Comparison of ENCODE assay signal across 14 mouse cellular contexts in genomic region chr14:27075084-27075483, GRCm38 (mm10). TPM values are rescaled to one million over a fixed set of nuclear protein-coding genes. Genes with fewer than 3 reads are reported as not detected.
A peak's percentile ranks its signal among the peaks of the same experiment; 100 is the strongest.
DNase-seq lines count a peak whose midpoint lies in the region; ATAC-seq and TF ChIP-seq lines count a peak whose summit lies in the region.
"Had no signal": no experiment of that assay in that cellular context is flagged by ENCODE, and none has a peak within 500 bp of the region (broad histone marks: within the 10 kb centered on the region; RNA-seq: fewer than 3 reads in every experiment).

No protein-coding gene starts in this region.

- H3K9ac ChIP-seq in hindbrain, embryonic 12.5 days = no peak overlapping the region
- no peak overlapping the region for H3K9ac ChIP-seq in embryonic facial prominence, embryonic 11.5 days (replicated peaks; ENCODE audit: low read length)
- H3K9ac ChIP-seq: liver, embryonic 13.5 days had no signal

- no peaks in the 10 kb centered on the region for H3K79me2 ChIP-seq in myocyte (ENCODE audit: control insufficient read depth, insufficient read depth)

- no peak overlapping the region for H3K4me2 ChIP-seq in hindbrain, embryonic 12.5 days (replicated peaks)
- H3K4me2 ChIP-seq in embryonic facial prominence, embryonic 11.5 days (ENCODE audit: low read depth, low read length) = no peak overlapping the region
- peak overlapping the region; percentile 41 for H3K4me2 ChIP-seq in myocyte (ENCODE audit: low read depth)
- H3K4me2 ChIP-seq: liver, embryonic 13.5 days had no signal

- TF ChIP-seq POLR2A in myocyte (IDR thresholded peaks at IDR 0.05; ENCODE audit: insufficient read length, low read depth) = no peak

- H3K27me3 ChIP-seq in hindbrain, embryonic 10.5 days (ENCODE audit: insufficient read depth, poor library complexity, severe bottlenecking) = peaks cover 29% of the 10 kb centered on the region
- H3K27me3 ChIP-seq in hindbrain, embryonic 12.5 days = no peaks in the 10 kb centered on the region; the same call in 1 of the 2 replicates
- no peaks in the 10 kb centered on the region for H3K27me3 ChIP-seq in embryonic facial prominence, embryonic 11.5 days (ENCODE audit: control insufficient read depth, insufficient read depth, low read length)
- no peaks in the 10 kb centered on the region for H3K27me3 ChIP-seq in myocyte (ENCODE audit: control insufficient read depth, insufficient read depth, insufficient read length)
- H3K27me3 ChIP-seq: liver, embryonic 13.5 days had no signal

- no peak overlapping the region for H3ac ChIP-seq in myocyte (ENCODE audit: control insufficient read depth, insufficient read length)

- WGBS in hindbrain, embryonic 10.5 days = 76% methylated on average over 6 of the region's 6 CpGs
- WGBS in hindbrain, embryonic 12.5 days = 77% methylated on average over 6 of the region's 6 CpGs
- WGBS in embryonic facial prominence, embryonic 11.5 days = 39% methylated on average over 6 of the region's 6 CpGs

- H3K4me1 ChIP-seq in hindbrain, embryonic 10.5 days (replicated peaks) = peaks cover 70% of the 10 kb centered on the region
- peaks cover 57% of the 10 kb centered on the region for H3K4me1 ChIP-seq in hindbrain, embryonic 12.5 days
- H3K4me1 ChIP-seq in embryonic facial prominence, embryonic 11.5 days (ENCODE audit: control insufficient read depth, insufficient read depth, low read length) = peaks cover 21% of the 10 kb centered on the region

- peaks cover 24% of the 10 kb centered on the region for H3K36me3 ChIP-seq in hindbrain, embryonic 10.5 days
- H3K36me3 ChIP-seq in hindbrain, embryonic 12.5 days = no peaks in the 10 kb centered on the region
- H3K36me3 ChIP-seq in embryonic facial prominence, embryonic 11.5 days (replicated peaks; ENCODE audit: control insufficient read depth, insufficient read depth, low read depth, low read length) = no peaks in the 10 kb centered on the region
- H3K36me3 ChIP-seq in myocyte (ENCODE audit: control insufficient read depth, insufficient read depth) = no peaks in the 10 kb centered on the region
- H3K36me3 ChIP-seq: liver, embryonic 13.5 days had no signal

- no peak overlapping the region for H3K4me3 ChIP-seq in hindbrain, embryonic 10.5 days
- no peak overlapping the region for H3K4me3 ChIP-seq in hindbrain, embryonic 12.5 days
- no peak overlapping the region for H3K4me3 ChIP-seq in embryonic facial prominence, embryonic 11.5 days (ENCODE audit: low read depth, low read length)
- no peak overlapping the region for H3K4me3 ChIP-seq in myocyte
- H3K4me3 ChIP-seq: heart, adult 2 months; liver, embryonic 13.5 days had no signal

- DNase-seq in hindbrain, embryonic 10.5 days (ENCODE audit: low spot score) = no peak
- peak; percentile 65 for DNase-seq in embryonic facial prominence, embryonic 11.5 days (ENCODE audit: low spot score)
- DNase-seq in forelimb bud, embryonic 11.5 days (ENCODE audit: low read depth, low spot score) = peak; percentile 53
- DNase-seq in kidney, adult 9 months = no peak
- DNase-seq in cerebellum, adult 11-12 months = no peak
- DNase-seq: cerebellum, adult 11 months; heart, adult 2 months; heart, postnatal 4 days; kidney, postnatal 14 days; liver, embryonic 13.5 days; thymus, postnatal 36 days had no signal

- no peak for ATAC-seq in hindbrain, embryonic 12.5 days (ENCODE audit: low FRiP score)
- ATAC-seq in embryonic facial prominence, embryonic 11.5 days (replicated peaks; ENCODE audit: insufficient number of reproducible peaks, low FRiP score, low TSS enrichment, low read depth) = no peak
- ATAC-seq: inflammation-experienced regulatory T-cells, adult 6 months had no signal

- H3K27ac ChIP-seq in hindbrain, embryonic 10.5 days = 0 out of 2 replicates have a peak overlapping the region, but pooled peaks have one; percentile 31
- H3K27ac ChIP-seq in hindbrain, embryonic 12.5 days = no peak overlapping the region
- peak overlapping the region; percentile 56; the same call in 1 of the 2 replicates for H3K27ac ChIP-seq in embryonic facial prominence, embryonic 11.5 days (replicated peaks; ENCODE audit: low read depth, low read length)
- H3K27ac ChIP-seq: heart, adult 2 months; liver, embryonic 13.5 days had no signal

- no peaks in the 10 kb centered on the region for H3K9me3 ChIP-seq in hindbrain, embryonic 10.5 days
- no peaks in the 10 kb centered on the region for H3K9me3 ChIP-seq in hindbrain, embryonic 12.5 days (replicated peaks)
- no peaks in the 10 kb centered on the region for H3K9me3 ChIP-seq in embryonic facial prominence, embryonic 11.5 days (replicated peaks; ENCODE audit: control insufficient read depth, low read length)
- H3K9me3 ChIP-seq: liver, embryonic 13.5 days had no signal

TF ChIP-seq in myocyte, 11 proteins besides CTCF, POLR2A, EP300 and RAD21:
- TF ChIP-seq USF1 (IDR thresholded peaks at IDR 0.05; ENCODE audit: low read depth) (no peak), TCF3 (IDR thresholded peaks at IDR 0.05; ENCODE audit: insufficient read length, low read depth) (no peak), TCF12 (IDR thresholded peaks at IDR 0.05; ENCODE audit: insufficient read depth, poor library complexity, severe bottlenecking) (no peak), MYOG (IDR thresholded peaks at IDR 0.05; ENCODE audit: control insufficient read depth in 1 of 3, insufficient read depth in 1 of 3, insufficient read length in 2 of 3, low read depth in 2 of 3) (no peak), CEBPB (IDR thresholded peaks at IDR 0.05; ENCODE audit: insufficient read depth, poor library complexity, severe bottlenecking) (no peak), REST (IDR thresholded peaks at IDR 0.05; ENCODE audit: insufficient read depth, insufficient read length) (no peak), MAX (IDR thresholded peaks at IDR 0.05; ENCODE audit: low read depth) (no peak), MYOD1 (IDR thresholded peaks at IDR 0.05; ENCODE audit: control insufficient read depth in 1 of 3, insufficient read length in 2 of 3, low read depth in 2 of 3) (no peak), POLR2AphosphoS2 (IDR thresholded peaks at IDR 0.05; ENCODE audit: insufficient read length, low read depth) (no peak), E2F4 (IDR thresholded peaks at IDR 0.05; ENCODE audit: insufficient read depth) (no peak)

RNA-seq across cellular contexts. Expression of gene Il17rd, which starts 36.3 kb away (rescaled TPM):
- polyA plus RNA-seq in hindbrain, embryonic 10.5 days (2016; fragmentation: Nextera tagmentation; extraction: Ambion mirVana) = 4.0 and 6.5 TPM in 2 replicates
- 7.6 and 8.6 TPM in 2 replicates for polyA plus RNA-seq in hindbrain, embryonic 12.5 days (2016; fragmentation: Nextera tagmentation; extraction: Ambion mirVana)
- 6.7 and 6.9 TPM in 2 replicates for polyA plus RNA-seq in embryonic facial prominence, embryonic 11.5 days (2014; fragmentation: Nextera tagmentation; extraction: Ambion mirVana)
- polyA plus RNA-seq in myocyte (2012; fragmentation: generic; extraction: Trizol) = 1.9 TPM

RNA-seq across cellular contexts. Expression of gene Arhgef3, which starts 39.6 kb away (rescaled TPM):
- polyA plus RNA-seq in hindbrain, embryonic 10.5 days (2016; fragmentation: Nextera tagmentation; extraction: Ambion mirVana) = 2.5 and 3.6 TPM in 2 replicates
- polyA plus RNA-seq in hindbrain, embryonic 12.5 days (2016; fragmentation: Nextera tagmentation; extraction: Ambion mirVana) = 6.6 and 7.6 TPM in 2 replicates
- polyA plus RNA-seq in embryonic facial prominence, embryonic 11.5 days (2014; fragmentation: Nextera tagmentation; extraction: Ambion mirVana) = 5.4 and 6.8 TPM in 2 replicates
- polyA plus RNA-seq in myocyte (2012; fragmentation: generic; extraction: Trizol) = 6.6 TPM

Comparison
In these comparisons a context has a peak if more than half of its experiments do, and no peak if none do; other contexts are left out.
1. DNase-seq: peak in embryonic facial prominence, embryonic 11.5 days (single experiment) and forelimb bud, embryonic 11.5 days (single experiment); none in hindbrain, embryonic 10.5 days (single experiment), kidney, adult 9 months (single experiment) and cerebellum, adult 11-12 months (single experiment).